Mouse (Mus musculus): ENCODE results near the gene Tbc1d9b.

- no peak for TF ChIP-seq CTCF (IDR thresholded peaks at IDR 0.05; ENCODE audit: low read depth)
- TF ChIP-seq EP300 (IDR thresholded peaks at IDR 0.05; ENCODE audit: low read depth), result no peak
These were observed 69.4 kb downstream of the Tbc1d9b start for GRCm38 (mm10) chr11:50200613-50201012.
